Mouse (Mus musculus) right cerebral cortex, postnatal 25 days (tissue): ENCODE data around the gene Arl14ep.
A peak's percentile ranks its signal among the peaks of the same experiment; 100 is the strongest.
"Not testable (repeated sequence)": the region's sequence is repeated elsewhere in the genome, so short reads cannot be mapped to it uniquely, and the experiment has no call there.

Experiments
- DNase-seq: peaks from one replicate; pipeline ENCODE4 v3.0.0; 2022

Gene Arl14ep

GRCm38 (mm10) chr2:106973959-106974639 lies at the start of gene Arl14ep:
Gene Arl14ep, minus strand, starts transcription at chr2:106974424.
- DNase-seq = peak; percentile 86

GRCm38 (mm10) chr2:107022713-107023112 lies 48.5 kb upstream of the Arl14ep start:
- no peak for DNase-seq

GRCm38 (mm10) chr2:107019331-107019730 lies 45.1 kb upstream of the Arl14ep start:
- no peak for DNase-seq

- no peak for DNase-seq
Observed at GRCm38 (mm10) chr2:107013161-107013560, 38.9 kb upstream of the Arl14ep start.

GRCm38 (mm10) chr2:107012318-107012717 lies 38.1 kb upstream of the Arl14ep start:
- no peak for DNase-seq

GRCm38 (mm10) chr2:107010160-107010559 lies 35.9 kb upstream of the Arl14ep start:
- no peak for DNase-seq

- DNase-seq = no peak
Observed at GRCm38 (mm10) chr2:107006378-107006777, 32.2 kb upstream of the Arl14ep start.

GRCm38 (mm10) chr2:107005876-107006275 lies 31.7 kb upstream of the Arl14ep start:
- not testable (repeated sequence) for DNase-seq

GRCm38 (mm10) chr2:106991261-106991660 lies 17.0 kb upstream of the Arl14ep start:
- no peak for DNase-seq

- no peak for DNase-seq
Observed at GRCm38 (mm10) chr2:106984945-106985344, 10.7 kb upstream of the Arl14ep start.

- no peak for DNase-seq
Observed at GRCm38 (mm10) chr2:106982503-106982902, 8.3 kb upstream of the Arl14ep start.

- no peak for DNase-seq
Observed at GRCm38 (mm10) chr2:106976472-106976871, 2.2 kb upstream of the Arl14ep start.

GRCm38 (mm10) chr2:106973332-106973958 lies 779 bp downstream of the Arl14ep start:
- DNase-seq = no peak

- no peak for DNase-seq
Observed at GRCm38 (mm10) chr2:106972851-106973250, 1.4 kb downstream of the Arl14ep start.

GRCm38 (mm10) chr2:106970971-106971370 lies 3.3 kb downstream of the Arl14ep start:
- no peak for DNase-seq

- DNase-seq = no peak
Observed at GRCm38 (mm10) chr2:106968320-106968719, 5.9 kb downstream of the Arl14ep start.

GRCm38 (mm10) chr2:106963560-106963959 lies 10.7 kb downstream of the Arl14ep start:
- no peak for DNase-seq

GRCm38 (mm10) chr2:106961650-106962049 lies 12.6 kb downstream of the Arl14ep start:
- DNase-seq = no peak

- DNase-seq = no peak
Observed at GRCm38 (mm10) chr2:106961066-106961465, 13.2 kb downstream of the Arl14ep start.

GRCm38 (mm10) chr2:106960237-106960636 lies 14.0 kb downstream of the Arl14ep start:
- no peak for DNase-seq

- DNase-seq = no peak
Observed at GRCm38 (mm10) chr2:106959380-106959779, 14.8 kb downstream of the Arl14ep start.

GRCm38 (mm10) chr2:106958916-106959315 lies 15.3 kb downstream of the Arl14ep start:
- DNase-seq = no peak

GRCm38 (mm10) chr2:106956146-106956545 lies 18.1 kb downstream of the Arl14ep start:
- no peak for DNase-seq

- DNase-seq = no peak
Observed at GRCm38 (mm10) chr2:106955621-106956020, 18.6 kb downstream of the Arl14ep start.

GRCm38 (mm10) chr2:106954975-106955374 lies 19.2 kb downstream of the Arl14ep start:
- no peak for DNase-seq
